Mouse (Mus musculus) embryo, embryonic 10.5 days (tissue): ENCODE results near the gene Selenoi.

ENCODE experiments used
- DNase-seq: peaks from one replicate; pipeline ENCODE4 v3.0.0-alpha.2; 2015; ENCODE audit warnings: low spot score

Selenoi gene

DNA sequence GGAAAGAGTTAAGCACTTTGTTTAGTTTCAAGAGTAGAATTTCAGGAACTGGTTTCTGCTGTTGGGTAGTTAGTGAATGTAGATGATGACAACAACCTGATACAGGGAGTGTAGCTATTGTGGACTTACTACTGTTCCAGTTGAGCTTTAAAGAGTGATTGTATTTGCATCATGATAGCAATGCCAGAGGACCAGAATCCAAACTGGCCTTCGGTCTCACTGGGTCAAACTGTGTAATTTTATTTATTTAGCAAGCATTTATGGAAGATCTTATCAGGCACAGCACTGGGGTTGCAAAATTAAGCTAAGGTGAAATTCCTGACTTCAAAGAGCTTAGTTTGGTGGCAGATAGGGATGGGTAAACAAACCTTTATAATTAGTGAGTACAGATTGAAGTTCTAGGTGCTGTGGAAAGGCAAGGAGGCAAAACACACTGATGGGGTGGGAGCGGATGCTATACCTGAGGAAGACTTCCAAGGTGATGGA is 3.3 kb downstream of the Selenoi start:
- DNase-seq: no peak

- no peak for DNase-seq
These were observed 6.2 kb downstream of the Selenoi start for GRCm38 (mm10) chr5:30238533-30238932.

DNA sequence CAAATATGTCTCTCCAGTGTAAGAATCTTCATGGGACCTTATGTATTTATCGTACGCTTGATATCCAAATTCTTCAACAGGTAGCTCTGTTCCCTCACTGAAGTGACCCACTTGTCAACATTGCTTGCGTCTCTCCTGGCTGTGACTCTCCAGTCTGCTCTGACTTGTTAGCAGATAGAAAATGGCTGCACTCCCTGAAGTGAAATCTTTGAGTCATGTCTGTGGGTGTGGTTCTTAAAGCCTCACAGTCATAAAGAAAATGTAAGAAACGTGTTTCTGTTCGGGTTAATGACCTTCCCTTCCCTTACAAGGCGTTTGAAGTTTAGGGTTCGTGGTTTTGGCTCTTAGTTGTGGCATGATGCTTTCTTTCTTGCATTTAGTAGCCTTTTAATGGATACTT is 8.2 kb downstream of the Selenoi start:
- DNase-seq: no peak

- no peak for DNase-seq
These were observed 10.0 kb downstream of the Selenoi start for GRCm38 (mm10) chr5:30242410-30242809.

DNA sequence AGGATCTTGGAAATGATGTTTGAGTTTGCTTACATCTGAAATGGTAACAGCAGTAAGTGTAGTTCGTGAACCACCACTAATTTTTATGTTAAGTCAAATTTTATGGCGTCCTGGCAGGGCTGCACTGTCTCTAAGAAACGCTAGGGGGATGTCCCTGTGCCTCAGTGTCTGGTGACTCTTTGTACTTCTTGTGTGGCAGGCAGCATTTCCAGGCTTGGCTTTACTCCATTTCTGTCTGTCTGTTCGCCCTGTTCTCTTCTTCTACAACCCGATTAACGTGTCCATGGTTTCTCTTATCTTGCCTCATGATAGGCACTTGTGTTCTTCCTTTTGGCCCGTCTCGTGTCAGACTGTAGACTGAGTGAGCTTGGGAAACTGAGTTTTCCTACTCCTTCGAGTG is 11.4 kb downstream of the Selenoi start:
- peak; percentile 38 for DNase-seq

DNA sequence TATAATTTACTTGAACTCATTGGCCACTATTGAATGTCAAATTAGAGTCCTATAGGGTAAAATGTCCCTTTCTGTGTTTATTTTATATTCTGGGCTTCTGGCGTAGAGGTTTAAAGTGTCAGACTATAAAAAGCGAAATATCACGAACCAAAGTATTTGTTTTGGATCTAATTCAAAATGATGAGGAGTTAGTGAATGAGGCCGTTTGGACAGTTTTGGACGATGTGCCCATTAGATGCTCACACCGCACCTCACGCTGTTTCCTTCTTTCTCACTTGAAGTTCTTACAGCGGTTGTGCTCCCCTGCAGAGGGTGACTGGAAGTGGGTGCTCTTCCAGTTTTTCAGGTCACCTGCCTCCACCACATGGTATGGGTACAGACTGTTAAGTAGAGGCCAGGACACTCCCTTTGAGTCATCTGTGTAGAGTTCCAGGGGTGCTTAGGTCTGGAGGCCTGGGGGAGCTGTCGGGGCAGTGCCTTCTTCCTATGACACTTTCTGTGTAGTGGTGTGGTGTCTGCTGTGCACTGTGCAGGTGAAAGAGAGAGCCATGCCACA is 13.6 kb downstream of the Selenoi start:
- DNase-seq: no peak

DNA sequence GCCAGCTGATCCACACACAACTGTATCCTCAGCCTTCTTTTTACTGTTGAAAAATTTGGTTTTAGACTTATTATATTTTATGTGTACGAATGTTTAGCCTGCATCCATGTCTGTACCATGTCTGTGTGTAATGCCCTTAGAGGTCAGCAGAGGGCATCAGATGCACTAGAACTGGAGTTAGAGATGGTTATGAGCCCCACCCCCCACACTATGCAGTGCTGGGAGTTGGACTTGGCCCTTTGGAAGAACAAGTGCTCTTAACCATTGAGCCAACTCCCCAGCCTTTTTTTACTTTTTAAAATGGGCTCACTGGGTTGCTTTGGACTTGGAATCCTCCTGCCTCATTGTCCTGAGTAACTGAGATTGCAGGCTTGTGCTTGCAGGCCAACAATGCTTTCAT is 15.3 kb downstream of the Selenoi start:
- DNase-seq: peak; percentile 26

GRCm38 (mm10) chr5:30255567-30256354 is 23.4 kb downstream of the Selenoi start:
- no peak for DNase-seq

DNA sequence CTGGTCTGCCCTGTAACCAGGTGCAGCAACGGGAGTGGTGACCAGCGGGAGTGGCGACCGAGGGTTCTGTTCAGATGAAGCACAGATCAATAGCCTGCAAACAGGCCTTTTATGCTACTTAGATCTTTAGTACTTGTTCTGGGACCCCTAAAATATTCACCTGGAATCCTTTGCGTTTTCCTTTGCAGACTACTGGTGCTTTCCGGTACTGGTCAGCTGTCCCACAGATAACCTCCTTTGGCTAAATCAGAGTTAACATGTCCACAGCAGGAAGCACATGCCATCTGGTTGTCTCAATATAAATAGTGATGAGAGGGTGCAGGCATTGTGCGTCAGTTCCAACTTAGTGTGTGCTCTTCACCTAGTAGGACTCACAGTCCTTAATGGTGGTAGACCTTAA is 26.4 kb downstream of the Selenoi start:
- DNase-seq: no peak

- no peak for DNase-seq
These were observed 38.3 kb downstream of the Selenoi start for GRCm38 (mm10) chr5:30270571-30271190.

GRCm38 (mm10) chr5:30271599-30272281 is 39.4 kb downstream of the Selenoi start:
- DNase-seq: no peak

GRCm38 (mm10) chr5:30276361-30276760 is 44.0 kb downstream of the Selenoi start:
- DNase-seq: no peak

- DNase-seq: no peak
These were observed 46.6 kb downstream of the Selenoi start for GRCm38 (mm10) chr5:30278952-30279351.

DNA sequence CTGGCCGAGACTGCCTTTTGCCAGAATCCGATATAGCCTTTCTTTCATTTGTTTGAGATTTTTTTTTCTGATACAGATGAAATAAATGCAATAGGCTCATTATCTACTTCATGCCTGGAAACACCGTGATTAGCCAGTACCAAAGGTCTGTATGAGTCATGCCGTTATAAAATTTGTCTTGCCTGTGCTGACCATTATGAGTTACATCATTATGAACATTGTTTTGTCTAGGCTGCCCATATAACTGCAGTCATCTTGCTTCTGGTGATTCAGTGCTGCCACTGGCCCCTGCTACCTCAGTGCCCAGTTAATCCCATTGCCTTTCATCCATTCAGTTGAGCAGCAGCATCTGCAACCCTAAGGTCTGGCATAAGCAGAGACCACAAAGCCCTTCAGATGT is 47.1 kb downstream of the Selenoi start:
- DNase-seq: no peak

DNA sequence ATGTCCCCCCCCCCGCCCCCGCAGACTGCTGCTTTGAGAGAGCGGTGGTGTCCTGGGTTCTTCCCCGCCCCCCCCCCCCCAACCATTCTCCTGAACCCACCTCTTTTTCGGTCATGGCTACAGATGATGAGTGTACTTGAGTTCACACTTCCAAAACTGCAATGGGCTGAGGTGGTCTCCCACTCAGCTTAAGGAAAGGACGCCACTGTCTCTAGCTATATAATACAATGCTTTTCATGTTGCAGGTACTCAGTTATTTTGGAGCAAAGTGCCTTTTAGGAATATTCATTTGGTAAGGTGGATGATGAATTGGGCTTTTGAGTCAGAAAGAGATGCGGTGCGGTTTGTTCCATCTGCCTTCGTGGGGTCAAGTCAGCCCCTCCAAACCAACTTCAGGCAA is 48.5 kb downstream of the Selenoi start:
- no peak for DNase-seq

GRCm38 (mm10) chr5:30281291-30281732 is 48.9 kb downstream of the Selenoi start, which contains the start of gene Drc1:
Drc1 (plus strand) TSS chr5:30281388.
- DNase-seq: peak; percentile 75

- no peak for DNase-seq
These were observed 53.8 kb downstream of the Selenoi start for GRCm38 (mm10) chr5:30285944-30286799.

DNA sequence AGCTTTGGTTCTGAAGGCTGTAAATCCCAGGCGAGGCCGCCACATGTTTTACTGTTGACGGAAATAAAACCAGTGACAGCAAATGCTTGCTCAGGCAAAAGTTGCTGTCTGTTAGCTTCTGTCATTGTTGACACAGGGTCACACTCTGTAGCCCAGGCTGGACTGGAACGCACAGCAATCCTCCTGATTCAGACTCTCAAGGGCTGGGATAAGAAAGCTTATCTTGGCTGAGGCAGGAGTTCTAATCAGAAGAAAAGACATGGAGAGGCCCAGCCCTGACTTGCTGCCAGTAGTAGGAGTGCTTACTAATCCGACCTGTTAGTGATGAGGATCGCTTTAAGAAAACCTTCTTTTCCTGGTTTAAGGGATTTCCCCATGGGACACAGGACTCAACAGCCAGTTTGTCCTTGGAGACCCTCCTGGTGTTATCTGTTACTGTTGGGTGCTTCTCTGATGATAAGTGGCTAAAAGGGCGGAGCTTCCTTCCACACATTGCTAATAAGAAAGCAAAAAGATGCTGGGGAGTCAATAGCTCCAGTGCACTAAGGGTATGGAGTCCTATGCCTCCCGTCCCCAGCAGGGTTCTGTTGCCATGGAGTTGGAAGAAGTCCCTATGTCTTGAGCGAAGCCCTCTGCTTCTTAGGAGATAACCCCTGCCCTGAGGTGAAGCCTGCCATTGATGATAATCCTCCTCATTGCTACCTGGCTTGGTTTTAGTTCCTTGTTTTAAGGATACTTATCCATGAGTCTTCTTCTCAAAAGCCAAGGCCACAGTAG is 54.9 kb downstream of the Selenoi start:
- DNase-seq: no peak
